Mouse (Mus musculus): ENCODE measurements at regions not wholly inside any gene's neighbourhood (a gene's known extent, or its start where the extent isn't known, plus 50 kb on each side); places are given as distances from the start of the nearest gene placed in this dataset.

GRCm38 (mm10) chr9:16994169-16994568, 493.1 kb upstream of the Fat3 start:
- intact Hi-C loops (cut with DNase I) = no loop called here
- TF ChIP-seq CTCF (IDR thresholded peaks at IDR 0.05) = no peak
- H3K27ac ChIP-seq = no peak overlapping the region
- peak; percentile 34 for DNase-seq
- no peak overlapping the region for H3K4me3 ChIP-seq

GRCm38 (mm10) chr9:16988114-16988513, 487.0 kb upstream of the Fat3 start:
- no peak for TF ChIP-seq CTCF (IDR thresholded peaks at IDR 0.05)
- intact Hi-C loops (cut with DNase I) = no loop called here
- no peak for DNase-seq
- H3K4me3 ChIP-seq = no peak overlapping the region
- H3K27ac ChIP-seq = no peak overlapping the region

GRCm38 (mm10) chr9:16977321-16977720, 476.2 kb upstream of the Fat3 start:
- intact Hi-C loops (cut with DNase I) = no loop called here
- DNase-seq = no peak
- TF ChIP-seq CTCF (IDR thresholded peaks at IDR 0.05) = no peak
- Histone ChIP-seq H3K4me3 (no peak overlapping the region), H3K27ac (no peak overlapping the region)

GRCm38 (mm10) chr9:16970373-16970772, 469.3 kb upstream of the Fat3 start:
- no peak overlapping the region for H3K27ac ChIP-seq
- TF ChIP-seq CTCF (IDR thresholded peaks at IDR 0.05) = no peak
- intact Hi-C loops (cut with DNase I) = no loop called here
- no peak overlapping the region for H3K4me3 ChIP-seq
- no peak for DNase-seq

GRCm38 (mm10) chr9:16933602-16934001, 432.5 kb upstream of the Fat3 start:
- Histone ChIP-seq H3K27ac (no peak overlapping the region), H3K4me3 (no peak overlapping the region)
- intact Hi-C loops (cut with DNase I) = no loop called here
- TF ChIP-seq CTCF (IDR thresholded peaks at IDR 0.05) = no peak
- no peak for DNase-seq

- H3K27ac ChIP-seq = no peak overlapping the region
- no peak for DNase-seq
- intact Hi-C loops (cut with DNase I) = no loop called here
Observed at GRCm38 (mm10) chr9:16931586-16931985, 430.5 kb upstream of the Fat3 start.

GRCm38 (mm10) chr9:16926315-16926984, 425.4 kb upstream of the Fat3 start:
- no peak overlapping the region for H3K27ac ChIP-seq
- no peak for TF ChIP-seq CTCF (IDR thresholded peaks at IDR 0.05)
- no peak for DNase-seq
- intact Hi-C loops (cut with DNase I) = no loop called here
- H3K4me3 ChIP-seq = no peak overlapping the region

More at GRCm38 (mm10) chr9:16931586-16931985, 430.5 kb upstream of the Fat3 start:
- no peak for TF ChIP-seq CTCF (IDR thresholded peaks at IDR 0.05)
- H3K4me3 ChIP-seq = no peak overlapping the region

GRCm38 (mm10) chr9:16925279-16925678, 424.2 kb upstream of the Fat3 start:
- Histone ChIP-seq H3K4me3 (no peak overlapping the region), H3K27ac (no peak overlapping the region)
- TF ChIP-seq CTCF (IDR thresholded peaks at IDR 0.05) = no peak
- intact Hi-C loops (cut with DNase I) = no loop called here
- no peak for DNase-seq

GRCm38 (mm10) chr9:16906155-16906554, 405.1 kb upstream of the Fat3 start:
- Histone ChIP-seq H3K4me3 (no peak overlapping the region), H3K27ac (no peak overlapping the region)
- TF ChIP-seq CTCF (IDR thresholded peaks at IDR 0.05) = no peak
- DNase-seq = no peak
- intact Hi-C loops (cut with DNase I) = no loop called here

- no peak overlapping the region for H3K4me3 ChIP-seq
- DNase-seq = no peak
- intact Hi-C loops (cut with DNase I) = no loop called here
- H3K27ac ChIP-seq = no peak overlapping the region
- TF ChIP-seq CTCF (IDR thresholded peaks at IDR 0.05) = no peak
Observed at GRCm38 (mm10) chr9:16899060-16899459, 398.0 kb upstream of the Fat3 start.

- H3K4me3 ChIP-seq = no peak overlapping the region
- intact Hi-C loops (cut with DNase I) = no loop called here
- H3K27ac ChIP-seq = no peak overlapping the region
- DNase-seq = no peak
- TF ChIP-seq CTCF (IDR thresholded peaks at IDR 0.05) = no peak
Observed at GRCm38 (mm10) chr9:16852458-16853026, 351.5 kb upstream of the Fat3 start.

- TF ChIP-seq CTCF (IDR thresholded peaks at IDR 0.05) = no peak
- Histone ChIP-seq H3K27ac (no peak overlapping the region), H3K4me3 (no peak overlapping the region)
- no peak for DNase-seq
- intact Hi-C loops (cut with DNase I) = no loop called here
Observed at GRCm38 (mm10) chr9:16808494-16808893, 307.4 kb upstream of the Fat3 start.

GRCm38 (mm10) chr9:16772867-16773266, 271.8 kb upstream of the Fat3 start:
- intact Hi-C loops (cut with DNase I) = no loop called here
- TF ChIP-seq CTCF (IDR thresholded peaks at IDR 0.05) = no peak
- H3K4me3 ChIP-seq = no peak overlapping the region

GRCm38 (mm10) chr9:16727653-16728052, 226.6 kb upstream of the Fat3 start:
- no peak overlapping the region for H3K27ac ChIP-seq
- DNase-seq = no peak
- TF ChIP-seq CTCF (IDR thresholded peaks at IDR 0.05) = no peak
- intact Hi-C loops (cut with DNase I) = no loop called here
- no peak overlapping the region for H3K4me3 ChIP-seq

More at GRCm38 (mm10) chr9:16772867-16773266, 271.8 kb upstream of the Fat3 start:
- no peak for DNase-seq
- no peak overlapping the region for H3K27ac ChIP-seq
